Mouse (Mus musculus) CD4-positive helper T cell, adult 2 months (primary cell): ENCODE data around the gene Dlgap1.

Experiments used
- DNase-seq: peaks from one replicate; pipeline ENCODE4 v3.0.0-alpha.2; 2012; ENCODE audit warnings: low read depth, missing footprints, low spot score

The Dlgap1 gene

DNA sequence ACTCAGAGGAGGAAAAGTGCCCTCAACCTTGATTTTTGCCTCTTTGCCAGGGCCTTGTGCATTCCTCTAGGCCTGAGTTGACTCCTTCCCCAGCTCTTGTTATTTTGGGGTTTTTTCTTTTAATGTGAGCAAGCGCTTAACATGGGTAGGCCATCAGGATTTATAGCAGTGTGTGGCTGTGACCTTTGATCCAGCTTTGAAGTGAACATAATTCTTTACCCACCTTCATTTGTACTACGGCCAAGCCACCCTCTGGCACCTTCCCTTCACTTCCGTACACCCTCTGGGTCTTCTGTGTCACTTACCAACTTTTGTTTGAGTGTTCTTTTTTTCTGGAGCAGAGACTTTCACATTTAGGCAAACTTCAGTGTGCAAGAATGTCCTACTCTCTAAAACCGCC, 874.4 kb downstream of the Dlgap1 start:
- no peak for DNase-seq

DNA sequence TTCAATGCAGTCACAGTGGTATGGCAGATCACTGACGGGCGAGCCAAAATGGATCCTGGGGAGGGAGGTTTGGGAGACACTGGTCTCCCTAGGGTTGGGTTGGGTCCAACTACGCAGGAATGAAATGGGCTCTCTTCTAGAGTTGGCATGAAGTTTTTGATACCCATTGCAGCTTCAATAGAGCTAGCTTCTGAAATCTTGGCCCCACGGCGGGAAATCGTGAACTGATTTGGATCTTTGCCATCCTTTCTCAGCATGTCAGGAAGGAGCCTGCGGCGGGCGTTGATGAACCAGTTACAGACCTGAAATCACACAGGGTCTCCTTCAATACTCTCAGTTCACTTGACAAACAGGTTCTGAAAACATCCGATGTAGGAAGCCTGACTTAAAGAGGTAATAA, 876.1 kb downstream of the Dlgap1 start:
- no peak for DNase-seq

DNA sequence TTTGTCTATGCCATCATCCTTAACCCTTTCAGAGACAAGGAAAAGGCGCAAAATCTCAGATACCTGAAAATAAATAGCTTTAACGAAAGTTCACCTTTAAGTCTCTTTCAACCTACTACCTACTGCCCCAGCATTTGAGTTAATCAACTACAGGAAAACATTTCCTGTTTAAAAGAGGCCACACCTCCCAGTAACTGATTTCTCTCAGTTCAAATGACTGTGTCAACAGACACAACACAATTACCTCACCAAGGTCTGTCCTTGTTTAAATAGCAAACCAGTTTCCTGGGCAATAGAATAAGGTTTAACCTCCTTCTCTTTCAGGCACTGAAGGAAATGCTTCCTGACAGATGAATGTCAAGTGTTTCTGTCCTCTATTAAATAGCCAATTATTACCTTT, 876.7 kb downstream of the Dlgap1 start:
- no peak for DNase-seq

DNA sequence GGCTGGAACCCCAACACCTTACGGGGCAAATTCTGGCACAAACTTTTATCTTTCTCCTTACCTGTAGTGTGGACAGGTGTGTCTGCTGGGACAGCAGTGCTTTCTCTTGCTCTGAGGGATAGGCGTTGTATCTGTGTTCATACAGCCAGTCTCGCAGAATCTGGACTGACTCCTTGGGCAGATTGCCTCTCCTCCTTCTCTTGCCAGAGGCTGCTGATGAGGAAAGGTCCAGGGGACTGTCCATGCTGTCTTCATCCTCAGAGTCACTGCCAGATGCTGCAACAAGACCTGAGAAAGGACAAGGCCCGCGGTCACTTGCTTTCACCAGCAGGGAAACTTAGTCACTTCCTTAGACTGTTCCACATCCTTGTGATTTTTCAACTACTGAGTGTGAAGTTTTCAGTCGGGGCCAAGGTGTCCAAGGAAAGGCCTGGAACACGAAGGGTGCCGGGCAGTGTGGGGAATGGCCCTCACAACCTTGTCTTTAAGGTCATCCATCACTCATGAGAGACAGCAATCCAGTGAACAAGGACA, 877.3 kb downstream of the Dlgap1 start:
- no peak for DNase-seq

DNA sequence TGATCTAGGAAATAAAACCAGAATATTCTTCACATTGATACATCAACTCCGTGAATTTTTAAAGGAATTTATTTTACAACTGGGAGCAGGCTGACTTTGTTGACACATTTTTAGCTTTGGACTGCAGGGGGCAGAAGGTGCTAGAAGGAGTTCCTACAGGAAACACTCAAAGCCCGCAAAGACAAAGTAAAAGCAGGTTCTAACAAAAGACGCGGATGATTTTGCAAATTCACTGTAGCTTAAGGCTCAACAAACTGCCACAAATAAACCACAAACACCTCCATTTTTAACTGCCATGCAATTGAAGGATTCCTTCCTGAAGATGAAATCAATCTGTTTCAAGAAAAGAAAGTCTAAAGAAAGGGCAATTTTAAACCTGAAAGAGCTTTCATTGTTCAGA, 878.2 kb downstream of the Dlgap1 start:
- DNase-seq: peak; percentile 85

DNA sequence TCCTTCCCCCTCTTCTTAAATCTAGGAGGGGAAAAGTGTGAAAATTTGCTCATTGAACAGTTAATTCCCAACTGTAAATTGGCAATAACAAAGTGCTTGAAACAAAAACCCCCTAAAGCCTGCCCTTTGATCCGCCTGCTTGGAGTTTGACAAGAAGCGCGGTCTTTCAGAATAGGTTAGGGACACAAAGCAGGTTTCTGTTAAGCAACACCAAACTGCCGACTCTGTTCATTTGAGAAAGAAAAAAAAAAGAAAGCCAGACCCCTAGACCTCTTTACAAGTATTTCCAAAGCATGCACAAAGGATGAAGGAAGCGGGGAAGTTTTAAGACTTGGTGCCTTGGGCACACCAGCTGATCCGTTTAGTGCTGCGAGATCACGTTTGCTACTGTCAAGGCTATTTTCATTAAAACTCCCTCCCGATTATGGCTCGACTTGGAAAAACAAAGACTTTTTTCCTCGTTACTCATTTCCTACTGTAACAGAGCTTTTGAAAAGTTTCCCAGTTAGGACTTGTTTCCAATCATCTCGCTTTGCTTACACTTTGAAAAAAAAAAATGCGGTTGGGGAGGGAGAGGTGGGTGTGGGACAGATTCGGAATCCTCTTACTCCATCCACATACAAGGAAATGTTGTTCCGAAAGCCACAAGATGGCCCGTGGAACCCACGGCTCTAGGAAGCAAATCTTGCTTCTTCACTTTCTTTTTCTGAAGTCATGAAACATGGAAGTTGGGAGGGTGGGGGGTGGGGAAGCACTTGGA, 879.1 kb downstream of the Dlgap1 start:
- DNase-seq: peak; percentile 68

DNA sequence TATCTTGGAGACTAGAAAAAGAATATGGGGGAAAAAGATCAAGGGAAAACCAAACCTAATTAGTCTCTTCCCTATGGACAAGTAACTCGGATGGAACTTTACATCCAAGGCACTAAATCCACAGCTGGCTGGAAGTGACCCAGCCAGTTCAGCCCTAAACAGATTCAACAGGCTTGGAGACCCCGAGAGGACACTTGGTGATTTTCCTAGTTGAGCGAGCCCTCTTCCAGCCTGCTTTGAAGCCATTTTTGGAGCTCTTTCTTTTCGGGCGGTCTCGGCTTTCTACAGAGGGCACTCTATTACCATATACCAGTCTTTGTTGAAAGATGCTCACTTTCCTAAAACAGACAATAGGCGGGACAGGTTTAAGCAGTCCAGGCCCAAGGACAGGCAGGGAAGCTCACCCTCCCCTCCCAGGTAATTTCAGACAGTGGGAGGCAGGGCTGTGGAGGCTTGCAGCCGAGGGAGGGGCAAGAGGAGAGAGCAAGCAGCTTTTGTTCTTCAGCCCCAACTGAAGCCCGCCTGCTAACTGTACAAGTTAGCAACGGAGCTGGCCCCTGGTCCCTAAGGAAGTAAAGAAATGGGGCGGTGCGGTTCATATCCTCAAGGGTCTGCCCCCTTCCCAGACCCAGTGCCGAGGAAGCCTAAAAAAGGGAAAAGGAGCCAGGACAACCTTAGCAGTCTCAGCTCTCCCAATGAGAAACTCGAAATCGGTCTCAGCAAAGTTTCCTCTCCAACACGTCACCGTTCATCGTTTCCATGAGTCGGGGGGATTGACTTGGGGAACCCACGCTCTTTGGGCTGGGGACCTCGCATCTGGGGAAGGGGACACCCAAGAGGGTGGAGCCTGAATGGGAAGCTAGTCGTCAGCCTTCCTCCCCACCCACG, 879.9 kb downstream of the Dlgap1 start:
- peak; percentile 81 for DNase-seq

DNA sequence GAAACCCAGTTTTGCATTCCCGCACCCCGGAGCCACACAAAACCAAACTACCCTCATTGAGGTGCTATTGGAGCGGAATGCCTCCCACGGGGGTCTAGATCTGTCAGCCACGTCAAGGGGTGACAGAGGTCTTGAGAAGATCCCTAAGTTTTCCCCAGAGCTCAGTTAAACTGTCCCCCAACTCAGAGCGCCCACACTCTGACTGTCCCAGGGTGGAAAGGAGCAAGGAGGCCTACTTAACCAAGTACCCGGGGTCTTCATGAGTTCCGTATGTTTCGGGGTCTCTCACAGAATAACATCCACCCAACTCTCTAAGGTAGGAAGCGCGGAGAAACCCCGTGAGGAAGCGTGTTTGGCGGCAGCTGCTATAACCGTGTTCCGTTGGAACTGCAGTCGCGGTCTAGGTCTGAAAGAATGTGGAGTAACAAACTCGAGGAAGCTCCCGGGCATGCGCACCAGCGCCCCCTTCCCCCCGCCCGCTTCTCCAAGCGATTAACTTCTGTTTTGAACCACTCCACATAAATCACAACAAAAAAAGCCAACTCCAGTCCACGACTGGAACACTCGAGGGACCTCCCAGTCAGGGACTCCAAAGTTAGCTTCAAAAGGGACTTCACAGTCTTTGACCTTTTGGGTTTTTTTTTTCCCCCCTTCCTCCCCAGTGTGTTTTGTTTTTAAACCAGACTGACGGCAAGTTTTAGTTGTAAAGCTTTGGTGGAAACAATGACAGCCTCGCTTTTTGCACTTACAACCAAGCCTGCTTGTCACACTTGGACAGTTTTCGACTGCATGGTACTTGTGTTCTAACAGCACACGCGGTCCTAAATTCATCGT, 880.7 kb downstream of the Dlgap1 start:
- peak; percentile 91 for DNase-seq

DNA sequence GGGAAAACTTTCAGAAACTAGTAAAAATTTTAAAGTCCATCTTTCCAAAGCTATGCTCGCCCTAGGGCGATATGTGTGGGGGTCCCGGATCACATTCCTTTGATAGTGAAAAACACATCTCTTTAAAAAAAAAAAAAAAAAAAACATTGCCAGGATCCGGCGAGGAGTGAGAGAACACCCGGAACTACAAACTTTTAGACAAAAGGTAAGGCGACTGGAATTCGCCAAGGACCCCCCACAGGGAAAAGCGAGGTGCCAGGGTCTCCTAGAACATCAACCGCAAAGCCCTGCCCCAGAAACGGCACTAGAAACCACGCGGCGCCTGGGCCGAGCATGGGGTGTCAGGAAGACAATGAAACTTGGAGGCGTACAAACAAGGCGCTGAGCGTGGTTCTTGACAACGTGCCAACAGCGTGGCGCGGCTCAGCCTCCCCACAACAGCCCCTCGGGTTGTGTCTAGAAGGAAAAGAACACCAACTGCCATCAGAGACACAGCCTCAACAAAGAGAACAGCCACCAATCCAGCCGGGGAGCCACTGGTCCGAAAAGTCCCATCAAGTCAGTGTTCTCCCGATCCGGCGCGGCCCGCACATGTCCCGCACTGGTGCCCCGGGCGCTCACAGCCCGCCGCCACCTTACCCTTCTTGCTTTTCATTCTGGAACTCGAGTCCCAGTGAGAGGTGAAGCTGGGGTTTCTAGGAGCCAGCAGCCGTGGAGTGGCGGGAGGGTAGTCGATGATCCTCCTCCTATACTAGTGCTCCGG, 881.5 kb downstream of the Dlgap1 start:
- DNase-seq: peak; percentile 84

DNA sequence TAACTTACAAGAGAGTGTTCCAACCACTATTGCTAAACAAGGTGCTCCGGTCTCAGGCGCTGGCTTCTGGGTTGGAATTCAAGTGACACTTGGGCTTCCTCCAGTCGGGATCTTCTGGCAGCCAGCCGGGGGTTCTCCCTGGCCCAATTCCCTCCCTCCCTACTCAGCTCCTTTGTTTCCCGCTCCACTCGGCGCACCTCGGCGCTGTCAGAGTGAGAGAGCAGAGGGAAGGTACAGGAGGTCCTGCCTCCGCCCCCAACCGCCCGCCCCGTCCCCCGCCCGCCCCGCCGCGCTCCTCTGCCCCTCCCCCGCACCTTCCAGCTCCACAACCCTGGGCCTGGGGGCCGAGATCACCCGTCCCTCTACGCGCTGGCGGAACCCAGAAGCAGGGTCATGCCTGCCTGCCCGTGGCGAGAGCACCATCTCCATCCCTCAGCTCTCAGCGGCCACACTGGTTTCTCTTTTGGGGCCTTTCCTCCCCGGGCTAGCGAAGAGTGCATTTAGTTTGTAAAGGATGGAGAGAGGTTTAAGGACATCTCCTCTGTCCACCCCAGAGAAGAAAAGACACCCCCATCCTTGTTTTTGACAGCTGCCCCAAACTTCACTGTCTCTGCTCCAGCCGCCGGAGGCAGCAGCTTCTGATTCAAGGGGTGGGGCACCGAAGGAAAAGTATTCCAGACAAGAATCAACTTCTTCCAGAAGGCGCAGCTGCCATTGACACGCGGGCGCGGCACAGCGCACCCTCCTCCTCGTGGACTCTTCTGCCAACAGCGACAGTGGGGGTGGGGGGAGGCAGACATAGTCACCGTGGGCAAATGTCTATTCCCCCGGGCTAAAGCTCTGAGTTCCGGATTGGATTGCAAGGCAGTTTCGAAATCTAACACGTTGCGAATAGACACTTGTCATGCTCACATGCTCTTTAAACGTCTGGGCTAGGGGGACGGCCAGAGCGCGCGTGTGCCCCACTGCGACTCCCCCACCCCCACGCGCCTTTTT, 882.4 kb downstream of the Dlgap1 start:
- DNase-seq: peak; percentile 87

DNA sequence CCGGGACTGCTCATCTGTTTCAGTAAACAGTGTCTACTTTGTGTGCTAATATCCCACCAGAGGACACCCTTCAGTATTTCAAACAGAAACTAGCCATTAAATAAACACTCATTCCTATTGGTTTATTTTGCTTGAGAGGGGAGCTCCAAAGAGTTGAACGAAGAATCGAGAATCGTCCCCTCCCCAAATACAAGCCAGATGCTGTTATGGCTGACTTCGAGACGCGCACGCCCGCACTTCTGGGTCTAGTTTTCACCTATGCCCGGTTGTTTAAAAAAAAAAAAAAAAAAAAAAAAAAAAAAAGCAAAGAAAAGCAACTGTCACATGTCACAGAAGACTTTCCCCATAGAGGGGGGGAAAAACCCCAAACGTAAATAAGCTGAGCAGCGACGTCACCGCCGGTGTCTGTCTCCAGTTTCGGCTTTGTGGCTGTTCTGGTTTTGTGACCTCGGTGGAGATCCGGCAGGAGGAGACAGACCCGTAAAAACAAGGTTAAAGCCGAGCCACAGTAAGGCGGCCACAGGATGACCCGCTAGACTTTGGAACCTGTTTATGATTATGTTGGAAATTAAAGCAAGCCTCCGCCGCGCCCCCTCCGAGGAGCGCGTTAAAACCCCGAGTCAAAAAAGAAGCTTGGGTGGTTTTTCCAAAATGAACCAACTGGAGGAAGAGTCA, 883.3 kb downstream of the Dlgap1 start:
- peak; percentile 95 for DNase-seq

DNA sequence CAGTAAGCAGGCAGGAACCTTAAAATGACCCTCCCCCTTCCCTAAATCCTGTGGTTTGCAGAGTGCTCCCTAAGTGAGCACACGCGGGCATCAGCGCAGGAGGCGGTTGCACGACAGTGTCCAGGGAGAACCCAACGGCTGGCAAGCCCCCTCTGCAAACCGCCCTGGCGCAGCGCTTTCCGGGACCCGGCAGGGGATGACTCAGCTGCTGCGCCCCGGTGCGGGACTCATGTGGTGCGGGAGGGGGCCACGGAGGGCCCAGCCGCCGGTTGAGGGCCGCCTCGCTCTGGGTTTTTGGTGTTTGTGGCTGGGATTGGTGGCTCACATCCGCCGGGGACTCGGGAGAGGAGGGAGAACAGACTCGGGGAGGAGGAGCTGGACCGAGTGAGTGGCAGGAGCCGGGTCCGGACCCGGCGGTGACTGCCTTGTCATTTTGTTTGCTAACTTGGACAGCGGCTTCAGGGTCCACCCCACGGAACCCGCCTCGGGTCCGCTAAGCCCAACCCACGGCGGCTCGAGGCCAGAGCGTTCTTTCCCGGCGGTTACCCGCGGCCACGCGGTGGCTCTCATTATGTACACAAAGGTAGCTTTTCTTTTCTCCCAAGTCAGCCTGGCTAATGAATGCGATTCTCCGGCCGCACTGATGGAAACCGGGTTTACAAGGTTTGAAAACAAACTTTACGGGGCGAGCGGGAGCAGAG, 884.0 kb downstream of the Dlgap1 start:
- DNase-seq: peak; percentile 84

DNA sequence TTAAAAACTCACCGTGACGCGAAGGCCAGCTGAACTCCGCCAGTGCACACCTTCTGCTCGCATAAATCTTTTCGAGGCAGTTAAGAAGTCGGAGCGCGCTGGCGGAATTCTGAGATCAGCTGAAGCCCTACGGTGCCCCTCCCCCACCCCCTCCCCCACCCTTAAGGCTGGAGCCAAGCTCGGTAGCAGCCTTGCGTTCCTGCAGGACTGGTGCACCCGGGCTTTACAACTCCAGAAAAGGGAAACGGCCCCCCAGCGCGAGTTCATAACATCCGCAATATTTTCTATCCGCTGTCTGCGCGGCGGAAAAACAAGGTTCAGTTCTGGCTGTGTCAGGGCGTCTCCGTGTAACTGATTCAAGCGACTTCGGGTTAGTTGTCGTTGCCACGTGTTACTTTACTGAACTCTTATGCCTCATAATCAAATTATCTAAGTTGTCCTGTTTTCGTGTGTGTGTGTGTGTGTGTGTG, 884.6 kb downstream of the Dlgap1 start, which contains the start of gene Tgif1:
Gene Tgif1 (minus strand): TSS at position 111 of the 470 bp plus-strand sequence.
- DNase-seq: peak; percentile 79

DNA sequence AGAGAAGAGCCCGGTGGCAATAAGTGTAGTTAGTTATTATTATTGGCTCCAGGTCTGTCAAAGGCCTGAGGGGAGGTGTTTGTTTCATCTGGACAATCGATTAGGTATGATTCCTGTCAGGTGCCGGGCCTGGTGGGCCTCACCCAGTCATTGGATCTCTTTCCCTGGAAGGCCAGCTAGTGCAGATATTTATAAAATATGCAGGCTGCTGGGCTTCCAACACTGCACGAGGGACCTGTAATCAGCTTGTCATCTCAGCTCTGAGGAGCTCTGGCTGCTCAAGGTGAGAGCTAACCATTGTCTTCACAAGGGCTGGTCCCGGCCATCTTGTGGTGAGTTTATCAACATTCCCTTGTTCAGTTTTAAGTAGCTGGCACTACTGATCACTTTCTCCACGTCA, 885.1 kb downstream of the Dlgap1 start:
- no peak for DNase-seq

DNA sequence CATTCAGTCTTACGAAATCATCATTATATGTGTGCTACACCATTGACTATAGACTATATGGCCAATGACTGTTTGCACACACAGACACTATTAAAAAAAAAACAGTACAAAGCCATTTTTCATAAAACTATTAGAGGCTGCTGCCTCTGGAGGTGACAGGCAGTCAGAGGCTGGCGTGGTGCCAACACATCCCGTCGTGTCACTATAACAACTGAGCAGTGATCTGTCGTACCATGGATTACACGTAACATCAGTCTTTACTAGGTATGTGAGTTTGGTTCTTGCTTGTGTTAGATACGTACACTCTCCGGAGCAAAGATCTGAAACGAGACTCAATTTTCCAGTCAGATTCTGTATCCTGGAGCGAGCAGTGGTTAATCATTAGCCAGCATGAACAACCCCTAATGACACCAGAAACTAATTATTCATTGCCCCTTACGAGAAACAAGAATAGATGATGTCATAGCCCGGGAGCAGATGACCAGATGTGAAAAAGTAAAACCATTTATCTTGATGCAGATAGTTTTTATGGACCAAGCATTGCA, 888.1 kb downstream of the Dlgap1 start:
- no peak for DNase-seq

DNA sequence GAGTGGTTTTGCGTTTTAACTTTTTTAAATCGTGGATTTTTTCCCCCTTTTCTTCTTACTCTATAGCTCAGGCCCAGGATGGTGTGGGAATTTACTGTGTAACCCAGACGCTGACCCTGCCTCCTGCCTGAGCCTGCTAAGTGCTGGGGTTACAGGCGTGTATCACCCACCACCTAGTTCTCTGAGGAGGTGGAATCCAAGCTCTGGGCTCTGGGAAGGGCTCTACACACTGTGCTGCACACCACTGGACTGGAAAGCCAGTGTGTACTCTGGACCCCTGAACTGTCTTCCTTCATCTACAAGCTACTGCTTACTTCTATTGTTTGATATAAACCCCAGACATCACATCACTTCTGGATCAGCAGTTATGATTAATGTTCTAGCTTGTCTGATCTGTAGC, 889.9 kb downstream of the Dlgap1 start:
- no peak for DNase-seq

DNA sequence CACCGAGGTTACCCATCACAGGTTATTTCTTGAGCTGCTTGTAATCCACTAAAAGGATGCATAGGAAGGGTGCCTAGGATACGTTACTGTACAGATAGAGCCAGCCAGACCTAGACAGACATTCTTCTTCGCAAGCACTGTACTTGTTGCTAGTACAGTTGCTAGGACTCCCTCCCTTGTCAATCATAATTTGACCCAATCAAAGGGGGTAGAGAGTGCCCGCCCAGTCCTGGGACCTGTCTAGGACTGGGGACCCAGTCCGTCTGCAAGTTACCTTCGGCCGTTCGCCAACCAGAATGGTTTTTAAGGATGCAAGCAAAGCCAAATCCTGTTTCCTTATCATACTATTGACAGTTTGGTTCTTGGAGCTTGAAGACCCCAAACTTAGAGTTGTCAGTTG, 895.2 kb downstream of the Dlgap1 start:
- DNase-seq: no peak

DNA sequence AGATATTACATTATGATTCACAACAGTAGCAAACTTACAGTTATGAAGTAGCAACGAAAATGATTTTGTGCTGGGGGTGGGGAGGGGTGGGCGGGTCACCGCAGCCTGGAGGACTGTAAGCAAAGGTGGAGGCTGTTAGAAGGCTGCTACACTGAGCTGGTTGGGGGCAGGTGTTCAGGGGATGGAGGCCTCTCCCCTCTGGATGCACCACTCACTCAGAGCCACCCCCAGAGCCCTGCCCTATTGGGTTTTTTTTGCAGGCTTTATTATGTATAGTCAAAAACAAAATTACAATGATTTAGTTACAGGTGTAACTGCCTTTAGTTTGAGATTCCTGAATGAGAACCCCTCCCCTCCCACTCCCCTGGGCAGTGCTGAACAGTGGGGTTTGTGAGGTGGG, 895.8 kb downstream of the Dlgap1 start:
- DNase-seq: no peak
